Mouse (Mus musculus) urinary bladder, postnatal 0 days (tissue): ENCODE results near the gene Ptrh1. TPM values are rescaled to one million over a fixed set of nuclear protein-coding genes. Genes with fewer than 3 reads are reported as not detected.

Experiments used
- polyA plus RNA-seq: library from polyadenylated mRNA; unstranded; fragments of >200 nt; fragmentation: Nextera tagmentation; extraction: Ambion mirVana; gene quantifications from 2 replicates; pipeline ENCODE4 v1.2.1, GENCODE M21; 2015

Gene Ptrh1
- 6.1 and 7.4 TPM in 2 replicates for polyA plus RNA-seq

GRCm38 (mm10) chr2:32775359-32776074 lies at the start of gene Ptrh1, which contains the start of gene Ttc16:
Gene Ptrh1 (plus strand): TSS chr2:32775786.
Gene Ttc16 (minus strand): TSS chr2:32775633.

GRCm38 (mm10) chr2:32740916-32741272 lies 34.7 kb upstream of the Ptrh1 start, which contains the start of gene 6330409D20Rik:
Gene 6330409D20Rik (minus strand): TSS chr2:32741016.

GRCm38 (mm10) chr2:32757056-32757845 lies 18.3 kb upstream of the Ptrh1 start, which contains the start of gene Tor2a:
Gene Tor2a (plus strand): TSS chr2:32757234.

GRCm38 (mm10) chr2:32784048-32784681 lies 8.6 kb downstream of the Ptrh1 start, which contains the start of gene Cfap157:
Gene Cfap157 (minus strand): TSS chr2:32784428.

Other genes starting within 250 kb of the Ptrh1 start
- 5.9 and 7.0 TPM in 2 replicates for gene Fam102a, start 240.5 kb upstream of the Ptrh1 start, polyA plus RNA-seq
- 78.8 and 88.0 TPM in 2 replicates for gene Dpm2, start 204.9 kb upstream of the Ptrh1 start, polyA plus RNA-seq
- not detected in 2 replicates for gene Pip5kl1, start 201.0 kb upstream of the Ptrh1 start, polyA plus RNA-seq
- gene 9430097D07Rik, start 200.1 kb upstream of the Ptrh1 start, polyA plus RNA-seq: not detected in 2 replicates
- gene St6galnac4, start 188.7 kb upstream of the Ptrh1 start, polyA plus RNA-seq: 8.2 and 10.1 TPM in 2 replicates
- gene St6galnac6, start 176.1 kb upstream of the Ptrh1 start, polyA plus RNA-seq: 19.0 and 19.1 TPM in 2 replicates
- 50.9 and 51.6 TPM in 2 replicates for gene Ak1, start 154.0 kb upstream of the Ptrh1 start, polyA plus RNA-seq
- 37.8 and 40.2 TPM in 2 replicates for gene Eng, start 129.2 kb upstream of the Ptrh1 start, polyA plus RNA-seq
- gene Fpgs, start 71.6 kb upstream of the Ptrh1 start, polyA plus RNA-seq: 20.7 and 22.6 TPM in 2 replicates
- gene Cdk9, start 62.7 kb upstream of the Ptrh1 start, polyA plus RNA-seq: 52.3 and 52.9 TPM in 2 replicates
- gene Sh2d3c, start 54.7 kb upstream of the Ptrh1 start, polyA plus RNA-seq: 6.2 and 6.9 TPM in 2 replicates
- gene 6330409D20Rik, start 34.8 kb upstream of the Ptrh1 start, polyA plus RNA-seq: not detected in 2 replicates
- gene Tor2a, start 18.6 kb upstream of the Ptrh1 start, polyA plus RNA-seq: 38.1 and 39.5 TPM in 2 replicates
- gene Ttc16, start 153 bp upstream of the Ptrh1 start, polyA plus RNA-seq: 0.06 TPM in 1 of 2 replicates, not detected in the other
- 1.4 and 2.1 TPM in 2 replicates for gene Cfap157, start 8.6 kb downstream of the Ptrh1 start, polyA plus RNA-seq
- 10.5 and 14.1 TPM in 2 replicates for gene Stxbp1, start 71.5 kb downstream of the Ptrh1 start, polyA plus RNA-seq
- 94.2 and 94.5 TPM in 2 replicates for gene Fam129b, start 100.3 kb downstream of the Ptrh1 start, polyA plus RNA-seq
- 120 and 126 TPM in 2 replicates for gene Rpl12, start 185.8 kb downstream of the Ptrh1 start, polyA plus RNA-seq
- gene Lrsam1, start 185.8 kb downstream of the Ptrh1 start, polyA plus RNA-seq: 5.2 and 6.7 TPM in 2 replicates
- 12.2 and 13.6 TPM in 2 replicates for gene Slc2a8, start 206.3 kb downstream of the Ptrh1 start, polyA plus RNA-seq